2 mouse cellular contexts compared by ENCODE assay signal in genomic region chr2:121518711-121519110, GRCm38 (mm10). TPM values are rescaled to one million over a fixed set of nuclear protein-coding genes. Genes with fewer than 3 reads are reported as not detected.
DNase-seq lines count a peak whose midpoint lies in the region; ATAC-seq lines count a peak whose summit lies in the region.
"Not testable (repeated sequence)": the region's sequence is repeated elsewhere in the genome, so short reads cannot be mapped to it uniquely, and the experiment has no call there.

No protein-coding gene starts in this region.

- 94% methylated on average over 4 of the region's 4 CpGs for WGBS in midbrain, embryonic 11.5 days

- H3K27me3 ChIP-seq in midbrain, embryonic 11.5 days (ENCODE audit: control insufficient read depth, insufficient read depth, low read length): not testable (repeated sequence)

- not testable (repeated sequence) for H3K9ac ChIP-seq in midbrain, embryonic 11.5 days (ENCODE audit: low read length)

- not testable (repeated sequence) for H3K4me1 ChIP-seq in midbrain, embryonic 11.5 days (ENCODE audit: control insufficient read depth, insufficient read depth, low read length)

- peak; percentile 83 for DNase-seq in heart, adult 11 months
- peak; percentile 70 for DNase-seq in midbrain, embryonic 11.5 days (ENCODE audit: low spot score, missing footprints)

- not testable (repeated sequence) for H3K9me3 ChIP-seq in midbrain, embryonic 11.5 days (ENCODE audit: control insufficient read depth, low read length)

- H3K36me3 ChIP-seq in midbrain, embryonic 11.5 days (ENCODE audit: control insufficient read depth, insufficient read depth, low read length): peaks cover 11% of the 10 kb centered on the region

- not testable (repeated sequence) for ATAC-seq in midbrain, embryonic 11.5 days (ENCODE audit: low FRiP score)

- not testable (repeated sequence) for H3K4me2 ChIP-seq in midbrain, embryonic 11.5 days

- not testable (repeated sequence) for H3K4me3 ChIP-seq in midbrain, embryonic 11.5 days (ENCODE audit: low read depth, low read length)

- H3K27ac ChIP-seq in midbrain, embryonic 11.5 days (ENCODE audit: low read depth, low read length): not testable (repeated sequence)

RNA-seq across cellular contexts. Expression of gene Wdr76, which starts 12.2 kb away (rescaled TPM):
- 13.4 and 14.6 TPM in 2 replicates for polyA plus RNA-seq in midbrain, embryonic 11.5 days (2014; fragmentation: Nextera tagmentation; extraction: Ambion mirVana)

RNA-seq across cellular contexts. Expression of gene Mfap1a, which starts 12.2 kb away (rescaled TPM):
- polyA plus RNA-seq in midbrain, embryonic 11.5 days (2014; fragmentation: Nextera tagmentation; extraction: Ambion mirVana): 27.0 and 27.9 TPM in 2 replicates

RNA-seq across cellular contexts. Expression of gene Mfap1b, which starts 44.8 kb away (rescaled TPM):
- polyA plus RNA-seq in midbrain, embryonic 11.5 days (2014; fragmentation: Nextera tagmentation; extraction: Ambion mirVana): 69.1 and 76.0 TPM in 2 replicates
